Mouse (Mus musculus): ENCODE results near the gene Grk5.

DNA sequence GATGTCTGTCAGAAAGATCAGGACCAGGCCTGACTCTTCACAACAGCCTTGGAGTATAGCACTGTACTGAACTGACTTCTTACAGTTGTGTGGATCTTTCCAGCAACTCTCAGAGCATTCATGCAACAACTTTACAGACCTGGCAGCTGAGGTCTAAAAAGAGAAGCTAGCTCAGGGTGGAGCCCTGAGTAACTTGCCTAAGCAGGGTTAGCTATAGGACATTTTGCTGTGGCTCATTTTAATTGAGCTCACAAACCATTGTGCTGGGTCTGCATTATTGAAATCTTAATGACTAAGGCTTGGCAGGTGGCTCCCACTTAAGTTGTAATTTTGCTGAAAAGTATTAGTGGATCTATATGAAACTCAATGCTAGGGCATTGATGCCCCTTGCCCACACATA, 162.5 kb downstream of the Grk5 start:
- TF ChIP-seq CTCF (IDR thresholded peaks at IDR 0.05; ENCODE audit: control insufficient read depth, insufficient read depth, insufficient replicate concordance, low read depth, low read length) (no peak), POLR2A (IDR thresholded peaks at IDR 0.05; ENCODE audit: control insufficient read depth, low read depth, low read length) (no peak)

Data from testis, adult 2 months (tissue).